Mouse (Mus musculus): ENCODE results near the gene Cox6b1.

DNA sequence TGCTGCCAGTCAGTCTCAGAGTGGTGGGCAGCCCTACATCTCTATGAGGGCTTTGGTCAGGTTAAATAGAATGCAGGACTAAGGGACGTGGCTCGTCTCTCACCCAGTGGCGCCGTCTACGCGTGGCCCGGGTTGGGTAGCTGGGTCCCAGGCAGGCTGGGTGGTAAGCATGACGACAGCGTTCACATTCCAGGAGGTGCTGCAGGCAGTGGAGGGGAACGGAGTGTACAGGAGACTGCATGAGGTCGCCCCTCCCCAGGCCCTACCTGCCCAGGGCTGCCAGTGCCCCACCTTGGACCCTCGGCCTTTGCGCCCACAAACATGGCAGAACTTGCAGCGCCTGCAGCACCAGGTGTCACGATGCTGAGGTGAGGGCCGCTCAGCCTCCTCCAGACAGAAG is 44.4 kb downstream of the Cox6b1 start:
- no peak for TF ChIP-seq CTCF (conservative IDR thresholded peaks at IDR 0.05 in 1 of 2, IDR thresholded peaks at IDR 0.05 in 1 of 2; ENCODE audit: low read depth in 2 of 2, low read length in 2 of 2)
- TF ChIP-seq ZNF384 (IDR thresholded peaks at IDR 0.05; ENCODE audit: low read depth, low read length), result no peak
- no peak for TF ChIP-seq MAZ (IDR thresholded peaks at IDR 0.05; ENCODE audit: low read depth, low read length)
- no peak for TF ChIP-seq HCFC1 (IDR thresholded peaks at IDR 0.05; ENCODE audit: low read depth, low read length)
- no peak for TF ChIP-seq GABPA (IDR thresholded peaks at IDR 0.05; ENCODE audit: insufficient replicate concordance, low read depth, low read length)
- TF ChIP-seq POLR2A (IDR thresholded peaks at IDR 0.05; ENCODE audit: low read depth, low read length), result no peak
- no peak for TF ChIP-seq ZKSCAN1 (IDR thresholded peaks at IDR 0.05; ENCODE audit: borderline replicate concordance, low read depth, low read length)
